Mouse (Mus musculus) limb, embryonic 14.5 days (tissue): Measurements from ENCODE around the gene Kazald1. TPM values are rescaled to one million over a fixed set of nuclear protein-coding genes. Genes with fewer than 3 reads are reported as not detected.

Experiments used
- ATAC-seq: fragments of 200-750 bp; cut with Nextera tagmentation; 2 replicates; pipeline ENCODE4 v1.8.0; 2017; ENCODE audit warnings: low read depth, moderate number of reproducible peaks, moderate TSS enrichment; ENCODE audit not compliant: low FRiP score
- DNase-seq: peaks from one replicate; pipeline ENCODE4 v3.0.0-alpha.2; 2015; ENCODE audit warnings: low spot score
- H3K27ac ChIP-seq: fragments of 300-500 bp; sonication (generic); replicated peaks from 2 replicates; pipeline ENCODE4 v1.5.1; 2014; ENCODE audit warnings: low read depth, mild to moderate bottlenecking, low read length, moderate library complexity, mixed read lengths
- H3K27me3 ChIP-seq: fragments of 300-500 bp; sonication (generic); 2 replicates; pipeline ENCODE4 v1.6.1; 2014; ENCODE audit warnings: low read length, mixed read lengths; ENCODE audit not compliant: control insufficient read depth, insufficient read depth
- H3K36me3 ChIP-seq: fragments of 300-500 bp; sonication (generic); 2 replicates; pipeline ENCODE4 v1.6.1; 2014; ENCODE audit warnings: mild to moderate bottlenecking, low read length, moderate library complexity, mixed read lengths; ENCODE audit not compliant: control insufficient read depth, insufficient read depth
- H3K4me1 ChIP-seq: fragments of 300-500 bp; sonication (generic); 2 replicates; pipeline ENCODE4 v1.6.1; 2014; ENCODE audit warnings: antibody characterized with exemption, low read length, mixed read lengths; ENCODE audit not compliant: control insufficient read depth, insufficient read depth
- H3K4me2 ChIP-seq: fragments of 300-500 bp; sonication (generic); replicated peaks from 2 replicates; pipeline ENCODE4 v1.6.1; 2014; ENCODE audit warnings: low read depth, mild to moderate bottlenecking, low read length, moderate library complexity; ENCODE audit not compliant: severe bottlenecking
- H3K4me3 ChIP-seq: fragments of 300-500 bp; sonication (generic); replicated peaks from 2 replicates; pipeline ENCODE4 v1.5.1; 2014; ENCODE audit warnings: low read length
- H3K9ac ChIP-seq: fragments of 300-500 bp; sonication (generic); 2 replicates; pipeline ENCODE4 v1.6.1; 2014; ENCODE audit warnings: mild to moderate bottlenecking, low read depth, low read length, moderate library complexity; ENCODE audit not compliant: severe bottlenecking
- H3K9me3 ChIP-seq: fragments of 300-500 bp; sonication (generic); 2 replicates; pipeline ENCODE4 v1.6.1; 2016; ENCODE audit warnings: low read length; ENCODE audit not compliant: control insufficient read depth
- POLR2A ChIP-seq: fragments of 200-500 bp; IDR thresholded peaks from 2 replicates; pipeline ENCODE4 v1.8.0; 2012; ENCODE audit warnings: inconsistent platforms, mild to moderate bottlenecking, moderate library complexity, borderline replicate concordance; ENCODE audit not compliant: insufficient read depth, insufficient read length; ENCODE audit errors: extremely low read depth
- WGBS: fragments of 180-500 bp; shearing (Covaris S2); extraction: QIAGEN DNeasy Blood & Tissue Kit; methylation state at CpG from one replicate; pipeline ENCODE4 v1.1.7; 2014; 5-methylcytosine and 5-hydroxymethylcytosine counted together
- polyA plus RNA-seq, 2 experiments: library from polyadenylated mRNA; depleted of rRNA in 1 of 2; stranded (reverse) in 1 of 2; unstranded in 1 of 2; fragments of >200 nt; fragmentation: Nextera tagmentation in 1 of 2; extraction: Ambion mirVana in 1 of 2; gene quantifications; 2 replicates each; pipeline versions ENCODE4 v1.2.1 to v1.2.3; 2012 to 2014

Gene Kazald1
- polyA plus RNA-seq, 2 experiments, result 20.5 to 33.1 TPM

DNA sequence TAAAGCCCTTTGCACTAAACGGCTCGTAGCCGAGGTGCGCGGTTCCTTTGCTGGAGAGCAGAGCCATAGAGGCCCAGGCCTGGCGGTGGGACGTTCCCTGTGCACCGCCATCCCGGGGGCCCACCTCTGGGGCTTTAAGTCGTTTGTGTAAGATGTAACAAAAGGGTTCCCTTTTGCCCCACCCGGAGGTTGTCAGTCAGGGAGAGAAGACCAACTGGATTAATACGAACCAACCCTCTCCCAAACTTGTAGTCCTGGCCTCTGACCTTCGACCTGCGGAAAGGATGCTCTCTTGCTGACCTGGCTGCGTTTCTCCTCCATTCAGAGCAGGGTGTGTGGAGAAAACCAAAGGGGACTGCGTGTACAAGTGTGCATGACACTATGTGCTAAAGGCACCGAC lies 5.7 kb downstream of the Kazald1 start:
- no peak for TF ChIP-seq POLR2A
- H3K36me3 ChIP-seq, result no peaks in the 10 kb centered on the region
- H3K27me3 ChIP-seq, result peaks cover 52% of the 10 kb centered on the region
- H3K9me3 ChIP-seq, result no peaks in the 10 kb centered on the region
- peak overlapping the region; percentile 62 for H3K4me2 ChIP-seq
- ATAC-seq, result no peak
- H3K9ac ChIP-seq, result 0 out of 2 replicates have a peak overlapping the region, but pooled peaks have one; percentile 12
- no peak for DNase-seq
- H3K27ac ChIP-seq, result no peak overlapping the region
- peak overlapping the region; percentile 33 for H3K4me3 ChIP-seq
- 1% methylated on average over 17 of the region's 17 CpGs for WGBS
- H3K4me1 ChIP-seq, result peaks cover 45% of the 10 kb centered on the region

DNA sequence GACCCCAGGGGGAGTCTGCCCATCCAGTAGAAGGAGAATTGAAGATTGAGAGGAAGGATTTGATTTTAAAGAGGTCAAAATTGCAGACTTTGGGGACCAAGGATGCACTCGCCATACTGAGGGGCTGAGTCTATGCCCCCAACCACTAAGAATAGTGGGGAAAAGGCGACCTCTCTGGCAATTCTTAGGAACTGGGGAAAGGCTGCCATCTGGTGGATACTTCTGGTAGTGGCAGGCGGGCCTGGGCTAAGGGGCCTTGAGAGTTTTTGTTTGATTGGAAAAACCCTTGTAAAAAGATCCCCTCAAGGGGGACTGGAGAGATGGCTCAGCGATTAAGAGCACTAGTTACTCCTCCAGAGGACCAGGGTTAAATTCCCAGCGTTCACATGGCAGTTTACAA lies 6.2 kb downstream of the Kazald1 start:
- no peak for TF ChIP-seq POLR2A
- Histone ChIP-seq H3K36me3 (no peaks in the 10 kb centered on the region), H3K27me3 (peaks cover 50% of the 10 kb centered on the region), H3K9ac (0 out of 2 replicates have a peak overlapping the region, but pooled peaks have one; percentile 12), H3K4me2 (peak overlapping the region; percentile 62), H3K9me3 (no peaks in the 10 kb centered on the region), H3K27ac (no peak overlapping the region), H3K4me3 (peak overlapping the region; percentile 33; the same call in 1 of the 2 replicates), H3K4me1 (peaks cover 39% of the 10 kb centered on the region)
- DNase-seq (peak; percentile 62), ATAC-seq (no peak)
- 2% methylated on average over 5 of the region's 5 CpGs for WGBS

DNA sequence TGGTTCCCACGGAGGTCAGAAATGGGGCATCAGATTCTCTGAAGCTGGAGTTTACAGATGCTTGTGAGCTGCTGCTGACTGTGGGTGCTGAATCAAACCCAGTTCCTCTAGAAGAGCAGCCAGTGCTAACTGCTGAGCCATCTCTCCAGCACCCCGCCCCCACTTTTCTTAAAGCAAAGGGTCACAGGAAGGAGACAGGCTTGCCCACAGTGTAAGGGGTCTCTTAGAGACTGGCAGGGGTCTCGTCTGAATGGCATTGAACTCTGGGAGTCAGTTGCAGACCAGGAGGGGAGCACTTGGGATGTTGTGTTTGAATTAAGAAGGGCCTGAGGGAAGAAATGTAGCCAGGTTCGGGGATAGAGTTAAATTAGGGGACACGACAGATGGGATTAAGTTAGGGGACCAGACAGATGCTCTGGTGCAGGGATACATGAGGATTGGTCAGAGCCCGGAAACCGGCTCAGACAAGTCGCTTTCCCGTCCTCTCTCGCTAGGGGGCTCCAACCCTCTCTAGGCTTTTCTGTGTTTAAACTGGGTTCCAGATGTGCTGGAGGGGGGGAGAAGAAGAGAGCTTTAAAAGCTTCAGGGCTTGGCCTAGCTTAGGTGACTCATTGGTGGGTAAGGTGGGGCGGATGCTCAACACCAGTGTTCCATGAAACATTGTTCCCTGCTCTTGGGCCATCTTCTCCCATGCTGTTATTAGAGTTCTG lies 7.0 kb downstream of the Kazald1 start:
- Histone ChIP-seq H3K9ac (no peak overlapping the region), H3K27me3 (peaks cover 43% of the 10 kb centered on the region), H3K4me3 (no peak overlapping the region), H3K4me2 (no peak overlapping the region), H3K36me3 (no peaks in the 10 kb centered on the region), H3K4me1 (peaks cover 33% of the 10 kb centered on the region), H3K27ac (no peak overlapping the region), H3K9me3 (no peaks in the 10 kb centered on the region)
- peak; percentile 69 for DNase-seq
- no peak for TF ChIP-seq POLR2A
- ATAC-seq, result no peak
- WGBS, result 23% methylated on average over 11 of the region's 11 CpGs

DNA sequence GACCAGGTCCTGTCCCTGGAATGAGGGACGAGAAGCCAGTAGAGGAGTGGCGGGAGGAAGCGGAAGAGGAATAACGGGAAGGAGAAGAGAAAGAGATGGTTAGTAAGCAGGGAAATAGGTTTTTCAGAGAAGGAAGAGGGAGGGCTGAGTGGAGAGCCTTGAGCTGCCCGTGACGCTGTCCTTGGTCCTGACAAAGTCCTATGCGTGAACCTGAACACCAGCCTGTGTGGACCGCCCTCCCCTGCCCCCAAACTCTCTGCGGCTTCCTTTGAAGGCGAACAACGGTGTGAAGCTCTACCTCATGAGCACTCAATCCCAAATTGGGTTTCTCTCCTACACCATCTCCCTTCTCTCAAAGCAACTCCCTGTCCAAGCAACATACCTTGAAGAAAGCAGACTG lies 22.8 kb downstream of the Kazald1 start:
- Histone ChIP-seq H3K9ac (no peak overlapping the region), H3K4me1 (no peaks in the 10 kb centered on the region), H3K27me3 (0 out of 2 replicates have a peak, but pooled peaks cover 2% of the 10 kb centered on the region), H3K27ac (no peak overlapping the region), H3K4me3 (no peak overlapping the region), H3K4me2 (no peak overlapping the region), H3K36me3 (no peaks in the 10 kb centered on the region), H3K9me3 (no peaks in the 10 kb centered on the region)
- no peak for TF ChIP-seq POLR2A
- 20% methylated on average over 11 of the region's 11 CpGs for WGBS
- no peak for ATAC-seq
- peak; percentile 83 for DNase-seq

- Histone ChIP-seq H3K9ac (no peak overlapping the region), H3K4me2 (no peak overlapping the region), H3K27ac (no peak overlapping the region), H3K9me3 (no peaks in the 10 kb centered on the region), H3K4me3 (no peak overlapping the region), H3K4me1 (no peaks in the 10 kb centered on the region), H3K36me3 (no peaks in the 10 kb centered on the region), H3K27me3 (peaks cover 29% of the 10 kb centered on the region)
- no peak for DNase-seq
- TF ChIP-seq POLR2A, result no peak
- WGBS, result 76% methylated on average over 8 of the region's 8 CpGs
- ATAC-seq, result no peak
Measured at GRCm38 (mm10) chr19:45100486-45101270, 25.6 kb downstream of the Kazald1 start.
